Comparison of ENCODE assay signal across 19 mouse cellular contexts in the genomic region with DNA sequence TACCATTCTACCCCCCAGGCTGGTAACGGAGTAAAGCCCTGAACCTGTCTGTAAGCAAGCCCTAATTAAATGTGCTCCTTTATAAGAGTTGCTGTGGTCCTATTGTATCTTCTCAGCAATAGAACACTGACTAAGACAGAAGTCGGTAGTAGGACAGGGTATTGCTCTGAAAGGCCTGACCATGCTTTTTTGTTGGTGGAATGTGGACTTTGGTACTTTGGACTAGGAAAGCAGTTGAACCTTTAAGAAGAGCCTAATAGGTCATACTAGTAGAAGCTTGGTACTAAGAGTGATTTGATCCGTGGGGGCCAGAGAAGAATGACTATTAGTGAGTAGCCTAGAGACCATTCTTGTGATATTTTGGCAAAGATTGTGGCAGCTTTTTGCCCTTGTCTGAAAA. TPM values are rescaled to one million over a fixed set of nuclear protein-coding genes. Genes with fewer than 3 reads are reported as not detected.
DNase-seq lines count a peak whose midpoint lies in the region; ATAC-seq and TF ChIP-seq lines count a peak whose summit lies in the region.
"Had no signal": no experiment of that assay in that cellular context is flagged by ENCODE, and none has a peak within 500 bp of the region (broad histone marks: within the 10 kb centered on the region; RNA-seq: fewer than 3 reads in every experiment).

No protein-coding gene starts in this region.

- H3K27ac ChIP-seq in kidney, postnatal 0 days, result no peak overlapping the region
- H3K27ac ChIP-seq in liver, postnatal 0 days (ENCODE audit: low read depth), result peak overlapping the region; percentile 12
- no peak overlapping the region for H3K27ac ChIP-seq in liver, embryonic 11.5 days (ENCODE audit: low read depth, low read length)
- H3K27ac ChIP-seq: embryonic facial prominence, embryonic 10.5 days; forebrain, embryonic 13.5 days; gastrocnemius, adult 2 months had no signal

- TF ChIP-seq CTCF in kidney, postnatal 0 days (IDR thresholded peaks at IDR 0.05; ENCODE audit: low read depth), result no peak
- TF ChIP-seq CTCF in liver, postnatal 0 days (IDR thresholded peaks at IDR 0.05; ENCODE audit: low read depth), result no peak

- no peaks in the 10 kb centered on the region for H3K36me3 ChIP-seq in kidney, postnatal 0 days (ENCODE audit: insufficient read depth, low read length)
- no peaks in the 10 kb centered on the region for H3K36me3 ChIP-seq in liver, postnatal 0 days (replicated peaks; ENCODE audit: insufficient read depth, low read length)
- no peaks in the 10 kb centered on the region for H3K36me3 ChIP-seq in liver, embryonic 11.5 days (ENCODE audit: control insufficient read depth, insufficient read depth, low read length)
- H3K36me3 ChIP-seq: embryonic facial prominence, embryonic 10.5 days; G1E; heart, embryonic 12.5 days had no signal

- H3K4me3 ChIP-seq in kidney, postnatal 0 days (replicated peaks; ENCODE audit: low read depth, low read length), result no peak overlapping the region
- H3K4me3 ChIP-seq in liver, postnatal 0 days (ENCODE audit: low read depth, low read length), result no peak overlapping the region
- no peak overlapping the region for H3K4me3 ChIP-seq in liver, embryonic 11.5 days (ENCODE audit: low read depth, low read length)
- H3K4me3 ChIP-seq: embryonic facial prominence, embryonic 10.5 days; forebrain, embryonic 13.5 days; gastrocnemius, adult 2 months; heart, embryonic 12.5 days had no signal

- peak; percentile 49; the same call in 1 of the 2 replicates for ATAC-seq in kidney, postnatal 0 days (replicated peaks; ENCODE audit: low FRiP score, low read depth)
- ATAC-seq in liver, postnatal 0 days, result peak; percentile 66
- no peak for ATAC-seq in liver, embryonic 11.5 days (replicated peaks; ENCODE audit: low FRiP score)
- ATAC-seq: CD4-positive, CD25-positive, alpha-beta regulatory T cell, adult 4 months; forebrain, embryonic 13.5 days had no signal

- no peaks in the 10 kb centered on the region for H3K27me3 ChIP-seq in kidney, postnatal 0 days (ENCODE audit: insufficient read depth, low read length)
- no peaks in the 10 kb centered on the region for H3K27me3 ChIP-seq in liver, postnatal 0 days (ENCODE audit: insufficient read depth, low read length)
- H3K27me3 ChIP-seq in liver, embryonic 11.5 days (replicated peaks; ENCODE audit: control insufficient read depth, insufficient read depth, low read length), result no peaks in the 10 kb centered on the region
- H3K27me3 ChIP-seq: forebrain, embryonic 13.5 days; heart, embryonic 12.5 days had no signal

- H3K4me2 ChIP-seq in kidney, postnatal 0 days (ENCODE audit: low read length), result no peak overlapping the region
- H3K4me2 ChIP-seq in liver, postnatal 0 days (ENCODE audit: low read depth, low read length), result no peak overlapping the region
- H3K4me2 ChIP-seq in liver, embryonic 11.5 days, result no peak overlapping the region
- H3K4me2 ChIP-seq: forebrain, embryonic 13.5 days; heart, embryonic 12.5 days had no signal

- H3K4me1 ChIP-seq in kidney, postnatal 0 days (replicated peaks; ENCODE audit: insufficient read depth, low read length), result no peaks in the 10 kb centered on the region
- peaks cover 3% of the 10 kb centered on the region; the same call in 1 of the 2 replicates for H3K4me1 ChIP-seq in liver, postnatal 0 days (ENCODE audit: insufficient read depth)
- H3K4me1 ChIP-seq in liver, embryonic 11.5 days (replicated peaks; ENCODE audit: control insufficient read depth, insufficient read depth, low read length), result no peaks in the 10 kb centered on the region
- H3K4me1 ChIP-seq: embryonic facial prominence, embryonic 10.5 days; forebrain, embryonic 13.5 days; heart, embryonic 12.5 days had no signal

- peak; percentile 29 for DNase-seq in kidney, adult 11 months
- no peak for DNase-seq in kidney, adult 18-20 months
- DNase-seq in kidney, postnatal 0 days (ENCODE audit: low spot score), result peak; percentile 4
- no peak for DNase-seq in kidney, postnatal 25 days
- no peak for DNase-seq in liver, postnatal 0 days
- DNase-seq in liver, embryonic 11.5 days (ENCODE audit: low spot score), result no peak
- no peak for DNase-seq in ovary, adult 18-20 months (ENCODE audit: low spot score)
- DNase-seq: adrenal gland, adult 8-10 months; adrenal gland, postnatal 36 days; B cell, adult 2 months; cerebellum, adult 2 months; cerebellum, postnatal 10 days; gastrocnemius, adult 2 months; gastrocnemius, postnatal 25 days had no signal

- H3K9ac ChIP-seq in kidney, postnatal 0 days (ENCODE audit: low read depth, low read length), result no peak overlapping the region
- no peak overlapping the region for H3K9ac ChIP-seq in liver, postnatal 0 days (replicated peaks)
- no peak overlapping the region for H3K9ac ChIP-seq in liver, embryonic 11.5 days (ENCODE audit: low read depth, low read length)
- H3K9ac ChIP-seq: forebrain, embryonic 13.5 days; heart, embryonic 12.5 days had no signal

- WGBS in kidney, postnatal 0 days, result 84% methylated on average over 3 of the region's 3 CpGs
- 55% methylated on average over 3 of the region's 3 CpGs for WGBS in liver, postnatal 0 days (ENCODE audit: insufficient replicate concordance)
- 81% methylated on average over 3 of the region's 3 CpGs for whole genome bisulfite sequencing in liver, embryonic 11.5 days

- no peak for TF ChIP-seq EP300 in liver, postnatal 0 days (IDR thresholded peaks at IDR 0.05; ENCODE audit: low read depth)

- no peaks in the 10 kb centered on the region for H3K9me3 ChIP-seq in kidney, postnatal 0 days (replicated peaks; ENCODE audit: low read length)
- no peaks in the 10 kb centered on the region for H3K9me3 ChIP-seq in liver, postnatal 0 days (ENCODE audit: low read length)
- H3K9me3 ChIP-seq in liver, embryonic 11.5 days (ENCODE audit: control insufficient read depth, low read length), result no peaks in the 10 kb centered on the region
- H3K9me3 ChIP-seq: embryonic facial prominence, embryonic 10.5 days; forebrain, embryonic 13.5 days; G1E; heart, embryonic 12.5 days had no signal

RNA-seq across cellular contexts. Expression of gene Mocs2, which starts 16.2 kb away (rescaled TPM):
- 116 and 120 TPM in 2 replicates for polyA plus RNA-seq in kidney, postnatal 0 days (2015; fragmentation: Nextera tagmentation; extraction: Ambion mirVana)
- 178 and 181 TPM in 2 replicates for polyA plus RNA-seq in liver, postnatal 0 days (2015; fragmentation: Nextera tagmentation; extraction: Ambion mirVana)
- 58.3 and 61.4 TPM in 2 replicates for polyA plus RNA-seq in liver, embryonic 11.5 days (2014; fragmentation: Nextera tagmentation; extraction: Ambion mirVana)

Comparison
In these comparisons a context has a peak if more than half of its experiments do, and no peak if none do; other contexts are left out.
1. DNase-seq: peak in kidney, adult 11 months (single experiment) and kidney, postnatal 0 days (single experiment); none in kidney, adult 18-20 months (single experiment), kidney, postnatal 25 days (0 of 2), liver, postnatal 0 days (single experiment), liver, embryonic 11.5 days (single experiment) and ovary, adult 18-20 months (single experiment).